In genomic region chr15:89377938-89378828, GRCm38 (mm10) we compare ENCODE assay signal across 8 mouse cellular contexts. TPM values are rescaled to one million over a fixed set of nuclear protein-coding genes. Genes with fewer than 3 reads are reported as not detected.
A peak's percentile ranks its signal among the peaks of the same experiment; 100 is the strongest.
DNase-seq lines count a peak whose midpoint lies in the region; ATAC-seq and TF ChIP-seq lines count a peak whose summit lies in the region.

No protein-coding gene starts in this region.

- H3K27me3 ChIP-seq in E14TG2a.4 (ENCODE audit: insufficient read depth, low read length) = peaks cover 59% of the 10 kb centered on the region
- peaks cover 77% of the 10 kb centered on the region for H3K27me3 ChIP-seq in forebrain, embryonic 10.5 days (ENCODE audit: poor library complexity, severe bottlenecking)
- H3K27me3 ChIP-seq in liver, embryonic 11.5 days (replicated peaks; ENCODE audit: control insufficient read depth, insufficient read depth, low read length) = peaks cover 40% of the 10 kb centered on the region
- peaks cover 42% of the 10 kb centered on the region for H3K27me3 ChIP-seq in stomach, embryonic 16.5 days (ENCODE audit: control insufficient read depth, insufficient read depth, low read length)

- ATAC-seq in liver, embryonic 11.5 days (replicated peaks; ENCODE audit: low FRiP score) = no peak
- no peak for ATAC-seq in stomach, embryonic 16.5 days (ENCODE audit: insufficient read depth, low FRiP score)

- peak overlapping the region; percentile 54; the same call in 1 of the 2 replicates for H3K9ac ChIP-seq in liver, embryonic 11.5 days (ENCODE audit: low read depth, low read length)
- H3K9ac ChIP-seq in stomach, embryonic 16.5 days (ENCODE audit: low read length) = peak overlapping the region; percentile 50

- H3K9me3 ChIP-seq in E14TG2a.4 (ENCODE audit: low read length) = no peaks in the 10 kb centered on the region
- H3K9me3 ChIP-seq in forebrain, embryonic 10.5 days = no peaks in the 10 kb centered on the region
- H3K9me3 ChIP-seq in liver, embryonic 11.5 days (ENCODE audit: control insufficient read depth, low read length) = no peaks in the 10 kb centered on the region
- no peaks in the 10 kb centered on the region for H3K9me3 ChIP-seq in stomach, embryonic 16.5 days (replicated peaks; ENCODE audit: control insufficient read depth, low read length)

- H3K4me2 ChIP-seq in liver, embryonic 11.5 days = peak overlapping the region; percentile 77
- peak overlapping the region; percentile 58 for H3K4me2 ChIP-seq in stomach, embryonic 16.5 days (ENCODE audit: low read depth, low read length)

- DNase-seq in gastrocnemius, postnatal 10 days = peak; percentile 10
- DNase-seq in gastrocnemius, postnatal 25 days = no peak
- no peak for DNase-seq in forebrain, embryonic 10.5 days (ENCODE audit: extremely low spot score, low spot score)
- no peak for DNase-seq in liver, embryonic 11.5 days (ENCODE audit: low spot score)
- DNase-seq in right cerebral cortex, postnatal 4 days = no peak
- no peak for DNase-seq in thymus, adult 18-20 months

- TF ChIP-seq CTCF in E14TG2a.4 (conservative IDR thresholded peaks at IDR 0.05; ENCODE audit: low read length) = no peak

- peaks cover 50% of the 10 kb centered on the region for H3K4me1 ChIP-seq in E14TG2a.4 (replicated peaks; ENCODE audit: low read depth, low read length)
- peaks cover 47% of the 10 kb centered on the region for H3K4me1 ChIP-seq in forebrain, embryonic 10.5 days
- peaks cover 26% of the 10 kb centered on the region for H3K4me1 ChIP-seq in liver, embryonic 11.5 days (replicated peaks; ENCODE audit: control insufficient read depth, insufficient read depth, low read length)
- peaks cover 12% of the 10 kb centered on the region for H3K4me1 ChIP-seq in stomach, embryonic 16.5 days (ENCODE audit: control insufficient read depth, insufficient read depth, low read length)

- H3K36me3 ChIP-seq in E14TG2a.4 (ENCODE audit: insufficient read depth, low read length) = peaks cover under 1% of the 10 kb centered on the region; the same call in 1 of the 2 replicates
- H3K36me3 ChIP-seq in forebrain, embryonic 10.5 days (replicated peaks) = no peaks in the 10 kb centered on the region
- no peaks in the 10 kb centered on the region for H3K36me3 ChIP-seq in liver, embryonic 11.5 days (ENCODE audit: control insufficient read depth, insufficient read depth, low read length)
- H3K36me3 ChIP-seq in stomach, embryonic 16.5 days (ENCODE audit: control insufficient read depth, insufficient read depth, low read length) = no peaks in the 10 kb centered on the region

- H3K27ac ChIP-seq in forebrain, embryonic 10.5 days = peak overlapping the region; percentile 65; the same call in 1 of the 2 replicates
- H3K27ac ChIP-seq in liver, embryonic 11.5 days (ENCODE audit: low read depth, low read length) = no peak overlapping the region
- H3K27ac ChIP-seq in stomach, embryonic 16.5 days (ENCODE audit: low read length) = no peak overlapping the region

- 10% methylated on average over 46 of the region's 46 CpGs for WGBS in forebrain, embryonic 10.5 days
- 17% methylated on average over 46 of the region's 46 CpGs for WGBS in liver, embryonic 11.5 days
- 14% methylated on average over 46 of the region's 46 CpGs for WGBS in stomach, embryonic 16.5 days

- H3K4me3 ChIP-seq in E14TG2a.4 (replicated peaks; ENCODE audit: low read length) = peak overlapping the region; percentile 76
- peak overlapping the region; percentile 53 for H3K4me3 ChIP-seq in forebrain, embryonic 10.5 days
- peak overlapping the region; percentile 51 for H3K4me3 ChIP-seq in liver, embryonic 11.5 days (ENCODE audit: low read depth, low read length)
- H3K4me3 ChIP-seq in stomach, embryonic 16.5 days (replicated peaks; ENCODE audit: low read length) = peak overlapping the region; percentile 42

RNA-seq across cellular contexts. Expression of gene Odf3b, which starts 0.9 kb away (rescaled TPM):
- total RNA-seq in gastrocnemius, postnatal 10 days (2021) = 1 to 10 TPM in 1 of 2 experiments, under 1 TPM in 1; 0.68 to 1.6 TPM
- total RNA-seq in gastrocnemius, postnatal 25 days (2021) = under 1 TPM in 1 of 2 experiments, not detected in 1; 0.32 TPM
- polyA plus RNA-seq in forebrain, embryonic 10.5 days (2016; fragmentation: Nextera tagmentation; extraction: Ambion mirVana) = 0.38 and 0.46 TPM in 2 replicates
- 0.43 and 0.71 TPM in 2 replicates for polyA plus RNA-seq in liver, embryonic 11.5 days (2014; fragmentation: Nextera tagmentation; extraction: Ambion mirVana)
- polyA plus RNA-seq in stomach, embryonic 16.5 days (2015; fragmentation: Nextera tagmentation; extraction: Ambion mirVana) = 0.54 and 0.94 TPM in 2 replicates

RNA-seq across cellular contexts. Expression of gene Tymp, which starts 1.3 kb away (rescaled TPM):
- total RNA-seq in gastrocnemius, postnatal 10 days (2021) = under 1 TPM; 0.38 to 0.50 TPM
- under 1 TPM; 0.29 to 0.49 TPM for total RNA-seq in gastrocnemius, postnatal 25 days (2021)
- 1.2 and 1.4 TPM in 2 replicates for polyA plus RNA-seq in forebrain, embryonic 10.5 days (2016; fragmentation: Nextera tagmentation; extraction: Ambion mirVana)
- 1.5 and 1.8 TPM in 2 replicates for polyA plus RNA-seq in liver, embryonic 11.5 days (2014; fragmentation: Nextera tagmentation; extraction: Ambion mirVana)
- polyA plus RNA-seq in stomach, embryonic 16.5 days (2015; fragmentation: Nextera tagmentation; extraction: Ambion mirVana) = 1.3 and 1.4 TPM in 2 replicates

RNA-seq across cellular contexts. Expression of gene Sco2, which starts 4.5 kb away (rescaled TPM):
- 10 to 100 TPM; 14.2 to 14.6 TPM for total RNA-seq in gastrocnemius, postnatal 10 days (2021)
- 10 to 100 TPM; 14.7 to 21.8 TPM for total RNA-seq in gastrocnemius, postnatal 25 days (2021)
- polyA plus RNA-seq in forebrain, embryonic 10.5 days (2016; fragmentation: Nextera tagmentation; extraction: Ambion mirVana) = 6.6 and 7.2 TPM in 2 replicates
- 8.1 and 9.7 TPM in 2 replicates for polyA plus RNA-seq in liver, embryonic 11.5 days (2014; fragmentation: Nextera tagmentation; extraction: Ambion mirVana)
- polyA plus RNA-seq in stomach, embryonic 16.5 days (2015; fragmentation: Nextera tagmentation; extraction: Ambion mirVana) = 6.0 and 6.1 TPM in 2 replicates

RNA-seq across cellular contexts. Expression of gene Klhdc7b, which starts 6.5 kb away (rescaled TPM):
- total RNA-seq in gastrocnemius, postnatal 10 days (2021) = not detected
- not detected for total RNA-seq in gastrocnemius, postnatal 25 days (2021)
- 0.04 TPM in 1 of 2 replicates, not detected in the other for polyA plus RNA-seq in forebrain, embryonic 10.5 days (2016; fragmentation: Nextera tagmentation; extraction: Ambion mirVana)
- not detected in 2 replicates for polyA plus RNA-seq in liver, embryonic 11.5 days (2014; fragmentation: Nextera tagmentation; extraction: Ambion mirVana)
- polyA plus RNA-seq in stomach, embryonic 16.5 days (2015; fragmentation: Nextera tagmentation; extraction: Ambion mirVana) = 0.04 TPM in 1 of 2 replicates, not detected in the other

RNA-seq across cellular contexts. Expression of gene Ncaph2, which starts 22.7 kb away (rescaled TPM):
- 10 to 100 TPM; 50.5 to 55.8 TPM for total RNA-seq in gastrocnemius, postnatal 10 days (2021)
- total RNA-seq in gastrocnemius, postnatal 25 days (2021) = 10 to 100 TPM; 35.1 to 37.0 TPM
- polyA plus RNA-seq in forebrain, embryonic 10.5 days (2016; fragmentation: Nextera tagmentation; extraction: Ambion mirVana) = 202 and 208 TPM in 2 replicates
- 163 TPM in 2 replicates for polyA plus RNA-seq in liver, embryonic 11.5 days (2014; fragmentation: Nextera tagmentation; extraction: Ambion mirVana)
- 150 and 166 TPM in 2 replicates for polyA plus RNA-seq in stomach, embryonic 16.5 days (2015; fragmentation: Nextera tagmentation; extraction: Ambion mirVana)
